8 mouse cellular contexts compared by ENCODE assay signal in genomic region chr10:62793091-62793453, GRCm38 (mm10). TPM values are rescaled to one million over a fixed set of nuclear protein-coding genes. Genes with fewer than 3 reads are reported as not detected.
A peak's percentile ranks its signal among the peaks of the same experiment; 100 is the strongest.
DNase-seq lines count a peak whose midpoint lies in the region; ATAC-seq and TF ChIP-seq lines count a peak whose summit lies in the region.

No protein-coding gene starts in this region.

- no peak for DNase-seq in layer of hippocampus, adult 2 months (ENCODE audit: low spot score in 2 of 2)
- DNase-seq in layer of hippocampus, postnatal 36 days: no peak
- peak; percentile 47 for DNase-seq in brain, adult 2 months (ENCODE audit: low read depth, low spot score)
- DNase-seq in lung, postnatal 10 days: peak; percentile 11
- no peak for DNase-seq in frontal cortex, postnatal 10 days (ENCODE audit: low spot score in 2 of 2)
- no peak for DNase-seq in urinary bladder, postnatal 10 days (ENCODE audit: low spot score)
- DNase-seq in urinary bladder, postnatal 4 days (ENCODE audit: low spot score in 2 of 2): no peak

- H3K4me2 ChIP-seq in heart, embryonic 14.5 days (ENCODE audit: low read length): peak overlapping the region; percentile 63

- no peak for TF ChIP-seq CTCF in layer of hippocampus, adult 2 months (conservative IDR thresholded peaks at IDR 0.05)

- H3K27ac ChIP-seq in layer of hippocampus, adult 2 months: peak overlapping the region; percentile 96
- peak overlapping the region; percentile 99 for H3K27ac ChIP-seq in heart, embryonic 14.5 days (replicated peaks in 1 of 2; ENCODE audit: control insufficient read depth in 1 of 2, insufficient read depth in 1 of 2, low read depth in 2 of 2, low read length in 2 of 2)

- H3K36me3 ChIP-seq in heart, embryonic 14.5 days (ENCODE audit: control insufficient read depth, insufficient read depth, low read length): peaks cover 29% of the 10 kb centered on the region

- WGBS in heart, embryonic 14.5 days: 12% methylated on average over 2 of the region's 2 CpGs

- H3K9me3 ChIP-seq in heart, embryonic 14.5 days (ENCODE audit: control insufficient read depth, low read length): no peaks in the 10 kb centered on the region

- peaks cover 4 to 23% of the 10 kb centered on the region in 2 experiments for H3K4me1 ChIP-seq in heart, embryonic 14.5 days (ENCODE audit: control insufficient read depth in 2 of 2, insufficient read depth in 2 of 2, low read length in 2 of 2)

- ATAC-seq in heart, embryonic 14.5 days (ENCODE audit: insufficient number of reproducible peaks, insufficient read depth, low FRiP score, low read depth): peak; percentile 10; the same call in 1 of the 2 replicates

- H3K4me3 ChIP-seq in layer of hippocampus, adult 2 months: peak overlapping the region; percentile 89
- H3K4me3 ChIP-seq in heart, embryonic 14.5 days (ENCODE audit: control insufficient read depth in 1 of 2, insufficient read depth in 1 of 2, low read depth in 1 of 2, low read length in 2 of 2): peak overlapping the region; percentile 97 to 99; a peak in 3 of 4 replicates

- H3K27me3 ChIP-seq in heart, embryonic 14.5 days (ENCODE audit: control insufficient read depth, insufficient read depth, low read length): no peaks in the 10 kb centered on the region

- H3K9ac ChIP-seq in heart, embryonic 14.5 days (ENCODE audit: low read length): no peak overlapping the region

RNA-seq across cellular contexts. Expression of gene Ccar1, which starts 1.0 kb away (rescaled TPM):
- 10 to 100 TPM; 59.4 to 60.6 TPM for total RNA-seq in layer of hippocampus, adult 2 months (2021)
- 10 to 100 TPM; 54.6 to 73.1 TPM for total RNA-seq in layer of hippocampus, postnatal 36 days (2021)
- polyA plus RNA-seq in heart, embryonic 14.5 days (2014; fragmentation: Nextera tagmentation; extraction: Ambion mirVana): 90.8 and 93.4 TPM in 2 replicates

Comparison
In these comparisons a context has a peak if more than half of its experiments do, and no peak if none do; other contexts are left out.
1. DNase-seq: peak in brain, adult 2 months (single experiment) and lung, postnatal 10 days (single experiment); none in layer of hippocampus, adult 2 months (0 of 2), layer of hippocampus, postnatal 36 days (0 of 2), frontal cortex, postnatal 10 days (0 of 2), urinary bladder, postnatal 10 days (single experiment) and urinary bladder, postnatal 4 days (0 of 2).